In the genomic region with DNA sequence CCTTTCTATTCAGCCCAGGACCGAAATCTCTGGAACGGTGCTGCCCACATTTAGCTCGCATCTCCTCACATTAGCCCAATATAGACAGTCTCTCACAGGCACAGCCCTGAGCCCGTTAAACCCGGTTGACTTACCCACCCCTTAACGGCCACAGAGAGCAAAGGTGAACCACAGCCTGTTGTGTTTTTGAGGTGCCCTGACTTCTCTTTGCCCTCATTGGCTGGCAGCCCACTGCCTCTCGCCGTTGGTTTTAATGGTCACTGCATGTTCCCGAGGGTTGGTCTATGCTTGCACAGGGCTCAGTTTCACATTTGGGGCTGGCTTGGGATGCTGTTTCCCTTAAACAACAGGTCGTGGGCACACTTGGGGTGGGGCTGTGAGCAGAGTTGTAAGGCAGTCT, we compare ENCODE assay signal across 24 mouse cellular contexts. TPM values are rescaled to one million over a fixed set of nuclear protein-coding genes. Genes with fewer than 3 reads are reported as not detected.
DNase-seq lines count a peak whose midpoint lies in the region; ATAC-seq and TF ChIP-seq lines count a peak whose summit lies in the region.
"Had no signal": no experiment of that assay in that cellular context is flagged by ENCODE, and none has a peak within 500 bp of the region (broad histone marks: within the 10 kb centered on the region; RNA-seq: fewer than 3 reads in every experiment).

No protein-coding gene starts in this region.

- peaks cover 9% of the 10 kb centered on the region; the same call in 1 of the 2 replicates for H3K27me3 ChIP-seq in kidney, embryonic 14.5 days (ENCODE audit: control insufficient read depth, insufficient read depth, low read length)
- H3K27me3 ChIP-seq in midbrain, embryonic 15.5 days (replicated peaks): peaks cover 19% of the 10 kb centered on the region
- H3K27me3 ChIP-seq in midbrain, embryonic 11.5 days (ENCODE audit: control insufficient read depth, insufficient read depth, low read length): no peaks in the 10 kb centered on the region; the same call in 1 of the 2 replicates
- peaks cover 24% of the 10 kb centered on the region for H3K27me3 ChIP-seq in intestine, embryonic 15.5 days (replicated peaks)
- no peaks in the 10 kb centered on the region for H3K27me3 ChIP-seq in cerebellum, adult 2 months (ENCODE audit: control insufficient read depth, insufficient read depth, low read length)

- no peak overlapping the region for H3K9ac ChIP-seq in kidney, embryonic 14.5 days (ENCODE audit: low read depth, low read length)
- H3K9ac ChIP-seq in midbrain, embryonic 15.5 days: no peak overlapping the region
- H3K9ac ChIP-seq in midbrain, embryonic 11.5 days (ENCODE audit: low read length): no peak overlapping the region
- no peak overlapping the region for H3K9ac ChIP-seq in intestine, embryonic 15.5 days
- H3K9ac ChIP-seq: embryonic facial prominence, embryonic 12.5 days; forebrain, embryonic 15.5 days had no signal

- no peak overlapping the region for H3K27ac ChIP-seq in kidney, embryonic 14.5 days (ENCODE audit: low read depth, low read length)
- no peak overlapping the region for H3K27ac ChIP-seq in midbrain, embryonic 15.5 days
- no peak overlapping the region for H3K27ac ChIP-seq in midbrain, embryonic 11.5 days (ENCODE audit: low read depth, low read length)
- H3K27ac ChIP-seq in intestine, embryonic 15.5 days: no peak overlapping the region
- H3K27ac ChIP-seq in cerebellum, adult 2 months (ENCODE audit: insufficient read depth, low read length): no peak overlapping the region
- H3K27ac ChIP-seq: embryonic facial prominence, embryonic 12.5 days; forebrain, embryonic 15.5 days; hindbrain, embryonic 10.5 days had no signal

- H3K36me3 ChIP-seq in kidney, embryonic 14.5 days (ENCODE audit: control insufficient read depth, insufficient read depth, low read length): no peaks in the 10 kb centered on the region
- no peaks in the 10 kb centered on the region for H3K36me3 ChIP-seq in midbrain, embryonic 15.5 days (replicated peaks)
- H3K36me3 ChIP-seq in midbrain, embryonic 11.5 days (ENCODE audit: control insufficient read depth, insufficient read depth, low read length): no peaks in the 10 kb centered on the region
- H3K36me3 ChIP-seq in intestine, embryonic 15.5 days: no peaks in the 10 kb centered on the region
- H3K36me3 ChIP-seq: embryonic facial prominence, embryonic 12.5 days; forebrain, embryonic 15.5 days; G1E; hindbrain, embryonic 10.5 days had no signal

- 67% methylated on average over 10 of the region's 10 CpGs for WGBS in kidney, embryonic 14.5 days
- WGBS in midbrain, embryonic 15.5 days: 77% methylated on average over 10 of the region's 10 CpGs
- WGBS in midbrain, embryonic 11.5 days: 76% methylated on average over 10 of the region's 10 CpGs
- WGBS in intestine, embryonic 15.5 days: 61% methylated on average over 10 of the region's 10 CpGs
- 71% methylated on average over 10 of the region's 10 CpGs for WGBS in cerebellum, adult 2 months

- no peak for TF ChIP-seq POLR2A in cerebellum, adult 2 months (IDR thresholded peaks at IDR 0.05; ENCODE audit: borderline replicate concordance, insufficient read depth, low read length)

- no peak for TF ChIP-seq CTCF in cerebellum, adult 2 months (IDR thresholded peaks at IDR 0.05; ENCODE audit: borderline replicate concordance, insufficient read depth, low read depth, low read length)

- H3K4me2 ChIP-seq in kidney, embryonic 14.5 days (replicated peaks; ENCODE audit: low read depth, low read length): no peak overlapping the region
- H3K4me2 ChIP-seq in midbrain, embryonic 15.5 days: no peak overlapping the region
- no peak overlapping the region for H3K4me2 ChIP-seq in midbrain, embryonic 11.5 days
- no peak overlapping the region for H3K4me2 ChIP-seq in intestine, embryonic 15.5 days (replicated peaks)
- H3K4me2 ChIP-seq: embryonic facial prominence, embryonic 12.5 days; forebrain, embryonic 15.5 days had no signal

- H3K4me3 ChIP-seq in kidney, embryonic 14.5 days (ENCODE audit: low read length): no peak overlapping the region
- no peak overlapping the region for H3K4me3 ChIP-seq in midbrain, embryonic 15.5 days
- no peak overlapping the region for H3K4me3 ChIP-seq in midbrain, embryonic 11.5 days (ENCODE audit: low read depth, low read length)
- no peak overlapping the region for H3K4me3 ChIP-seq in intestine, embryonic 15.5 days (replicated peaks)
- H3K4me3 ChIP-seq in cerebellum, adult 2 months (replicated peaks; ENCODE audit: insufficient read depth, low read depth, low read length): no peak overlapping the region
- H3K4me3 ChIP-seq: embryonic facial prominence, embryonic 12.5 days; erythroblast, embryonic 14.5 days; forebrain, embryonic 15.5 days; hindbrain, embryonic 10.5 days had no signal

- DNase-seq in kidney, adult 18-20 months: peak; percentile 54
- no peak for DNase-seq in midbrain, embryonic 11.5 days (ENCODE audit: low spot score, missing footprints)
- peak; percentile 62 to 83 for DNase-seq in kidney, postnatal 36 days
- DNase-seq in cerebellum, adult 2 months: no peak
- no peak for DNase-seq in gastrocnemius, postnatal 25 days
- DNase-seq: cerebellum, adult 9-11 months had no signal

- 0 out of 2 replicates have a peak, but pooled peaks cover 1% of the 10 kb centered on the region for H3K4me1 ChIP-seq in kidney, embryonic 14.5 days (ENCODE audit: control insufficient read depth, insufficient read depth, low read length)
- no peaks in the 10 kb centered on the region for H3K4me1 ChIP-seq in midbrain, embryonic 15.5 days
- peaks cover 2% of the 10 kb centered on the region; the same call in 1 of the 2 replicates for H3K4me1 ChIP-seq in midbrain, embryonic 11.5 days (ENCODE audit: control insufficient read depth, insufficient read depth, low read length)
- no peaks in the 10 kb centered on the region; the same call in none of the 2 replicates for H3K4me1 ChIP-seq in intestine, embryonic 15.5 days (replicated peaks)
- no peaks in the 10 kb centered on the region for H3K4me1 ChIP-seq in cerebellum, adult 2 months (ENCODE audit: control insufficient read depth, insufficient read depth, low read length)
- H3K4me1 ChIP-seq: embryonic facial prominence, embryonic 12.5 days; forebrain, embryonic 15.5 days had no signal

- no peak for ATAC-seq in kidney, embryonic 14.5 days (ENCODE audit: low FRiP score, low TSS enrichment)
- peak; percentile 39; the same call in 1 of the 2 replicates for ATAC-seq in midbrain, embryonic 15.5 days (replicated peaks)
- ATAC-seq in midbrain, embryonic 11.5 days (ENCODE audit: low FRiP score): no peak
- ATAC-seq in intestine, embryonic 15.5 days: peak; percentile 9; the same call in 1 of the 2 replicates
- ATAC-seq: activated CD4-positive, CD25-positive, alpha-beta regulatory T cell, adult 4 months had no signal

- no peaks in the 10 kb centered on the region for H3K9me3 ChIP-seq in kidney, embryonic 14.5 days (ENCODE audit: control insufficient read depth, low read length)
- H3K9me3 ChIP-seq in midbrain, embryonic 15.5 days: no peaks in the 10 kb centered on the region
- H3K9me3 ChIP-seq in midbrain, embryonic 11.5 days (ENCODE audit: control insufficient read depth, low read length): no peaks in the 10 kb centered on the region
- H3K9me3 ChIP-seq in intestine, embryonic 15.5 days: no peaks in the 10 kb centered on the region
- H3K9me3 ChIP-seq: embryonic facial prominence, embryonic 12.5 days; forebrain, embryonic 15.5 days; hindbrain, embryonic 10.5 days had no signal

RNA-seq across cellular contexts. Expression of a gene that starts 6.3 kb away (rescaled TPM):
- 1.4 and 1.5 TPM in 2 replicates for polyA plus RNA-seq in kidney, embryonic 14.5 days (2014; fragmentation: Nextera tagmentation; extraction: Ambion mirVana)
- polyA plus RNA-seq in midbrain, embryonic 15.5 days (2015; fragmentation: Nextera tagmentation; extraction: Ambion mirVana): 0.17 TPM in 1 of 2 replicates, not detected in the other
- 0.65 and 0.75 TPM in 2 replicates for polyA plus RNA-seq in midbrain, embryonic 11.5 days (2014; fragmentation: Nextera tagmentation; extraction: Ambion mirVana)
- polyA plus RNA-seq in intestine, embryonic 15.5 days (2015; fragmentation: Nextera tagmentation; extraction: Ambion mirVana): 4.1 and 4.2 TPM in 2 replicates
- 0.18 and 0.36 TPM in 2 replicates for polyA plus RNA-seq in cerebellum, adult 2 months (2012; rRNA removed)
- total RNA-seq in gastrocnemius, postnatal 25 days (2021): not detected
- total RNA-seq: G1E; gastrocnemius, postnatal 36 days; megakaryocyte, adult 5-6 weeks had no signal
- polyA plus RNA-seq: activated CD4-positive, CD25-positive, alpha-beta regulatory T cell, adult 4 months; erythroblast, embryonic 14.5 days; forebrain, embryonic 15.5 days; G1E had no signal

RNA-seq across cellular contexts. Expression of a gene that starts 10.5 kb away (rescaled TPM):
- 22.2 and 23.7 TPM in 2 replicates for polyA plus RNA-seq in kidney, embryonic 14.5 days (2014; fragmentation: Nextera tagmentation; extraction: Ambion mirVana)
- 21.0 and 23.1 TPM in 2 replicates for polyA plus RNA-seq in midbrain, embryonic 15.5 days (2015; fragmentation: Nextera tagmentation; extraction: Ambion mirVana)
- 18.3 and 20.1 TPM in 2 replicates for polyA plus RNA-seq in midbrain, embryonic 11.5 days (2014; fragmentation: Nextera tagmentation; extraction: Ambion mirVana)
- polyA plus RNA-seq in intestine, embryonic 15.5 days (2015; fragmentation: Nextera tagmentation; extraction: Ambion mirVana): 20.0 and 21.0 TPM in 2 replicates
- 7.5 and 8.3 TPM in 2 replicates for polyA plus RNA-seq in cerebellum, adult 2 months (2012; rRNA removed)
- total RNA-seq in gastrocnemius, postnatal 25 days (2021): 1 to 10 TPM; 4.1 to 6.7 TPM
- total RNA-seq: megakaryocyte, adult 5-6 weeks had no signal
- polyA plus RNA-seq: activated CD4-positive, CD25-positive, alpha-beta regulatory T cell, adult 4 months; erythroblast, embryonic 14.5 days; G1E had no signal

RNA-seq across cellular contexts. Expression of a gene that starts 29.6 kb away (rescaled TPM):
- polyA plus RNA-seq in kidney, embryonic 14.5 days (2014; fragmentation: Nextera tagmentation; extraction: Ambion mirVana): 0.70 and 1.3 TPM in 2 replicates
- polyA plus RNA-seq in midbrain, embryonic 15.5 days (2015; fragmentation: Nextera tagmentation; extraction: Ambion mirVana): 0.11 and 0.15 TPM in 2 replicates
- 0.10 TPM in 1 of 2 replicates, not detected in the other for polyA plus RNA-seq in midbrain, embryonic 11.5 days (2014; fragmentation: Nextera tagmentation; extraction: Ambion mirVana)
- 0.16 TPM in 1 of 2 replicates, not detected in the other for polyA plus RNA-seq in intestine, embryonic 15.5 days (2015; fragmentation: Nextera tagmentation; extraction: Ambion mirVana)
- polyA plus RNA-seq in cerebellum, adult 2 months (2012; rRNA removed): 0.10 TPM in 1 of 2 replicates, not detected in the other
- total RNA-seq in gastrocnemius, postnatal 25 days (2021): not detected
- total RNA-seq: adrenal gland, postnatal 10 days; gastrocnemius, postnatal 36 days; layer of hippocampus, postnatal 14 days; left cerebral cortex, postnatal 10 days; midbrain, postnatal 0 days had no signal
- polyA plus RNA-seq: activated CD4-positive, CD25-positive, alpha-beta regulatory T cell, adult 4 months; cortical plate, adult 2 months; embryonic facial prominence, embryonic 12.5 days; erythroblast, embryonic 14.5 days; forebrain, embryonic 15.5 days; G1E; intestine, embryonic 14.5 days; midbrain, postnatal 0 days; testis, adult 2 months had no signal

RNA-seq across cellular contexts. Expression of a gene that starts 33.7 kb away (rescaled TPM):
- polyA plus RNA-seq in kidney, embryonic 14.5 days (2014; fragmentation: Nextera tagmentation; extraction: Ambion mirVana): 2.7 and 2.8 TPM in 2 replicates
- 0.10 and 0.13 TPM in 2 replicates for polyA plus RNA-seq in midbrain, embryonic 15.5 days (2015; fragmentation: Nextera tagmentation; extraction: Ambion mirVana)
- polyA plus RNA-seq in midbrain, embryonic 11.5 days (2014; fragmentation: Nextera tagmentation; extraction: Ambion mirVana): 0.42 and 0.46 TPM in 2 replicates
- polyA plus RNA-seq in intestine, embryonic 15.5 days (2015; fragmentation: Nextera tagmentation; extraction: Ambion mirVana): 0.68 and 0.89 TPM in 2 replicates
- polyA plus RNA-seq in cerebellum, adult 2 months (2012; rRNA removed): 0.05 and 0.06 TPM in 2 replicates
- under 1 TPM in 1 of 2 experiments, not detected in 1; 0.16 TPM for total RNA-seq in gastrocnemius, postnatal 25 days (2021)
- total RNA-seq: layer of hippocampus, postnatal 14 days; left cerebral cortex, postnatal 10 days; megakaryocyte, adult 5-6 weeks had no signal
- polyA plus RNA-seq: activated CD4-positive, CD25-positive, alpha-beta regulatory T cell, adult 4 months; cortical plate, adult 2 months; erythroblast, embryonic 14.5 days; forebrain, embryonic 15.5 days; G1E had no signal

Comparison
In these comparisons a context has a peak if more than half of its experiments do, and no peak if none do; other contexts are left out.
1. ATAC-seq: peak in midbrain, embryonic 15.5 days (single experiment) and intestine, embryonic 15.5 days (single experiment); none in kidney, embryonic 14.5 days (single experiment) and midbrain, embryonic 11.5 days (single experiment).
2. DNase-seq: peak in kidney, adult 18-20 months (single experiment) and kidney, postnatal 36 days (2 of 2); none in midbrain, embryonic 11.5 days (single experiment), cerebellum, adult 2 months (0 of 2) and gastrocnemius, postnatal 25 days (single experiment).